Comparison of ENCODE assay signal across 26 mouse cellular contexts in genomic region chr5:126274316-126274715, GRCm38 (mm10).
DNase-seq lines count a peak whose midpoint lies in the region; ATAC-seq and TF ChIP-seq lines count a peak whose summit lies in the region.
"Had no signal": no experiment of that assay in that cellular context is flagged by ENCODE, and none has a peak within 500 bp of the region (broad histone marks: within the 10 kb centered on the region; RNA-seq: fewer than 3 reads in every experiment).

No protein-coding gene starts in this region.

- WGBS in forebrain, embryonic 14.5 days, result 77% methylated on average over 8 of the region's 8 CpGs
- 71% methylated on average over 8 of the region's 8 CpGs for WGBS in forebrain, embryonic 16.5 days
- WGBS in limb, embryonic 14.5 days, result 74% methylated on average over 8 of the region's 8 CpGs
- WGBS in limb, embryonic 10.5 days, result 94% methylated on average over 8 of the region's 8 CpGs

- H3K27ac ChIP-seq in forebrain, embryonic 14.5 days (ENCODE audit: low read depth, low read length), result no peak overlapping the region
- H3K27ac ChIP-seq in forebrain, embryonic 16.5 days (ENCODE audit: low read length), result no peak overlapping the region; the same call in none of the 2 replicates
- no peak overlapping the region for H3K27ac ChIP-seq in limb, embryonic 14.5 days (replicated peaks; ENCODE audit: low read depth, low read length)
- no peak overlapping the region for H3K27ac ChIP-seq in limb, embryonic 10.5 days
- H3K27ac ChIP-seq: forebrain, embryonic 10.5 days; heart, adult 2 months; heart, embryonic 13.5 days; hindbrain, embryonic 13.5 days; liver, embryonic 15.5 days; lung, embryonic 15.5 days; macrophage; midbrain, embryonic 15.5 days; neural tube, embryonic 13.5 days had no signal

- 0 out of 2 replicates have a peak, but pooled peaks cover 3% of the 10 kb centered on the region for H3K9me3 ChIP-seq in forebrain, embryonic 14.5 days (replicated peaks; ENCODE audit: control insufficient read depth, low read length)
- H3K9me3 ChIP-seq in forebrain, embryonic 16.5 days (ENCODE audit: control insufficient read depth, low read length), result no peaks in the 10 kb centered on the region
- no peaks in the 10 kb centered on the region for H3K9me3 ChIP-seq in limb, embryonic 14.5 days (ENCODE audit: control insufficient read depth, low read length)
- H3K9me3 ChIP-seq in limb, embryonic 10.5 days (replicated peaks), result no peaks in the 10 kb centered on the region
- H3K9me3 ChIP-seq: forebrain, embryonic 10.5 days; heart, embryonic 13.5 days; hindbrain, embryonic 13.5 days; liver, embryonic 15.5 days; lung, embryonic 15.5 days; midbrain, embryonic 15.5 days; neural tube, embryonic 13.5 days had no signal

- H3K9ac ChIP-seq in forebrain, embryonic 14.5 days (ENCODE audit: low read length), result no peak overlapping the region
- H3K9ac ChIP-seq in forebrain, embryonic 16.5 days (replicated peaks; ENCODE audit: low read depth, low read length), result no peak overlapping the region
- no peak overlapping the region for H3K9ac ChIP-seq in limb, embryonic 14.5 days (ENCODE audit: low read depth, low read length, severe bottlenecking)
- H3K9ac ChIP-seq: heart, embryonic 13.5 days; hindbrain, embryonic 13.5 days; liver, embryonic 15.5 days; lung, embryonic 15.5 days; midbrain, embryonic 15.5 days; neural tube, embryonic 13.5 days had no signal

- peak; percentile 69 for DNase-seq in forebrain, embryonic 14.5 days (ENCODE audit: low spot score)
- DNase-seq in layer of hippocampus, adult 11-12 months (ENCODE audit: low spot score), result peak; percentile 20
- no peak for DNase-seq in layer of hippocampus, postnatal 36 days
- DNase-seq in limb, embryonic 14.5 days (ENCODE audit: low spot score), result peak; percentile 10
- DNase-seq in limb, embryonic 10.5 days (ENCODE audit: low spot score), result no peak
- peak; percentile 71 for DNase-seq in telencephalon, adult 2 months (ENCODE audit: low read depth, low spot score)
- DNase-seq in ovary, adult 18-20 months (ENCODE audit: low spot score), result no peak
- DNase-seq: adrenal gland, postnatal 14 days; cerebellum, adult 11 months; cerebellum, adult 9-11 months; gastrocnemius, postnatal 25 days; heart, adult 2 months; kidney, adult 18-20 months; kidney, postnatal 4 days; liver had no signal

- no peak overlapping the region for H3K4me2 ChIP-seq in forebrain, embryonic 14.5 days (ENCODE audit: low read length)
- no peak overlapping the region for H3K4me2 ChIP-seq in forebrain, embryonic 16.5 days (ENCODE audit: low read length)
- no peak overlapping the region for H3K4me2 ChIP-seq in limb, embryonic 14.5 days (replicated peaks; ENCODE audit: low read depth, low read length, severe bottlenecking)
- H3K4me2 ChIP-seq: heart, embryonic 13.5 days; hindbrain, embryonic 13.5 days; liver, embryonic 15.5 days; lung, embryonic 15.5 days; midbrain, embryonic 15.5 days; neural tube, embryonic 13.5 days had no signal

- H3K4me1 ChIP-seq in forebrain, embryonic 14.5 days (ENCODE audit: control insufficient read depth, insufficient read depth, low read length), result no peaks in the 10 kb centered on the region
- peaks cover 12% of the 10 kb centered on the region for H3K4me1 ChIP-seq in forebrain, embryonic 16.5 days (replicated peaks; ENCODE audit: control insufficient read depth, insufficient read depth, low read length)
- H3K4me1 ChIP-seq in limb, embryonic 14.5 days (ENCODE audit: control insufficient read depth, insufficient read depth, low read length), result no peaks in the 10 kb centered on the region
- H3K4me1 ChIP-seq in limb, embryonic 10.5 days, result no peaks in the 10 kb centered on the region
- H3K4me1 ChIP-seq: heart, embryonic 13.5 days; hindbrain, embryonic 13.5 days; liver, embryonic 15.5 days; lung, embryonic 15.5 days; midbrain, embryonic 15.5 days; neural tube, embryonic 13.5 days had no signal

- TF ChIP-seq POLR2A in limb, embryonic 14.5 days (IDR thresholded peaks at IDR 0.05; ENCODE audit: borderline replicate concordance, extremely low read depth, insufficient read depth, insufficient read length), result no peak

- no peak overlapping the region for H3K4me3 ChIP-seq in forebrain, embryonic 14.5 days (ENCODE audit: low read depth, low read length)
- H3K4me3 ChIP-seq in forebrain, embryonic 16.5 days (replicated peaks; ENCODE audit: low read length), result no peak overlapping the region
- no peak overlapping the region for H3K4me3 ChIP-seq in limb, embryonic 14.5 days (replicated peaks; ENCODE audit: low read length)
- no peak overlapping the region for H3K4me3 ChIP-seq in limb, embryonic 10.5 days
- H3K4me3 ChIP-seq: forebrain, embryonic 10.5 days; heart, adult 2 months; heart, embryonic 13.5 days; hindbrain, embryonic 13.5 days; liver, embryonic 15.5 days; lung, embryonic 15.5 days; midbrain, embryonic 15.5 days; myocyte; neural tube, embryonic 13.5 days had no signal

- no peaks in the 10 kb centered on the region for H3K36me3 ChIP-seq in forebrain, embryonic 14.5 days (ENCODE audit: control insufficient read depth, insufficient read depth, low read length)
- no peaks in the 10 kb centered on the region for H3K36me3 ChIP-seq in forebrain, embryonic 16.5 days (ENCODE audit: control insufficient read depth, insufficient read depth)
- no peaks in the 10 kb centered on the region for H3K36me3 ChIP-seq in limb, embryonic 14.5 days (ENCODE audit: control insufficient read depth, insufficient read depth, low read length)
- H3K36me3 ChIP-seq in limb, embryonic 10.5 days, result no peaks in the 10 kb centered on the region
- H3K36me3 ChIP-seq: forebrain, embryonic 10.5 days; heart, embryonic 13.5 days; hindbrain, embryonic 13.5 days; liver, embryonic 15.5 days; lung, embryonic 15.5 days; midbrain, embryonic 15.5 days; neural tube, embryonic 13.5 days had no signal

- no peaks in the 10 kb centered on the region for H3K27me3 ChIP-seq in forebrain, embryonic 14.5 days (replicated peaks; ENCODE audit: control insufficient read depth, insufficient read depth, low read length)
- H3K27me3 ChIP-seq in forebrain, embryonic 16.5 days (replicated peaks; ENCODE audit: control insufficient read depth, insufficient read depth, low read length), result no peaks in the 10 kb centered on the region
- no peaks in the 10 kb centered on the region for H3K27me3 ChIP-seq in limb, embryonic 14.5 days (ENCODE audit: control insufficient read depth, insufficient read depth, low read length)
- H3K27me3 ChIP-seq in limb, embryonic 10.5 days (ENCODE audit: low read depth, poor library complexity, severe bottlenecking), result no peaks in the 10 kb centered on the region
- H3K27me3 ChIP-seq: heart, embryonic 13.5 days; hindbrain, embryonic 13.5 days; liver, embryonic 15.5 days; lung, embryonic 15.5 days; midbrain, embryonic 15.5 days; neural tube, embryonic 13.5 days had no signal

- ATAC-seq in forebrain, embryonic 14.5 days, result no peak
- no peak for ATAC-seq in forebrain, embryonic 16.5 days
- ATAC-seq in limb, embryonic 14.5 days (ENCODE audit: low FRiP score, low read depth), result no peak
- ATAC-seq: inflammation-experienced regulatory T-cells, adult 6 months; midbrain, embryonic 15.5 days had no signal

Comparison
In these comparisons a context has a peak if more than half of its experiments do, and no peak if none do; other contexts are left out.
1. DNase-seq: peak in forebrain, embryonic 14.5 days (single experiment), layer of hippocampus, adult 11-12 months (single experiment), limb, embryonic 14.5 days (single experiment) and telencephalon, adult 2 months (single experiment); none in layer of hippocampus, postnatal 36 days (0 of 2), limb, embryonic 10.5 days (single experiment) and ovary, adult 18-20 months (single experiment).